In genomic region chr10:34282420-34283238, GRCm38 (mm10) we compare ENCODE assay signal across 8 mouse cellular contexts. TPM values are rescaled to one million over a fixed set of nuclear protein-coding genes. Genes with fewer than 3 reads are reported as not detected.
DNase-seq lines count a peak whose midpoint lies in the region; ATAC-seq and TF ChIP-seq lines count a peak whose summit lies in the region.

No protein-coding gene starts in this region.

- peak overlapping the region; percentile 64 for H3ac ChIP-seq in myocyte (ENCODE audit: control insufficient read depth, insufficient read length)

- no peak for TF ChIP-seq EP300 in CH12.LX (IDR thresholded peaks at IDR 0.05; ENCODE audit: low read length)
- TF ChIP-seq EP300 in liver, embryonic 14.5 days (IDR thresholded peaks at IDR 0.05; ENCODE audit: low read depth): no peak

- H3K4me3 ChIP-seq in CH12.LX (replicated peaks in 1 of 3; ENCODE audit: low read depth in 2 of 3, low read length in 2 of 3, poor library complexity in 1 of 3) (peak overlapping the region; percentile 91 to 100 (median 99)), myocyte (peak overlapping the region; percentile 78)
- H3K4me3 ChIP-seq in embryonic facial prominence, embryonic 12.5 days: peak overlapping the region; percentile 99
- peak overlapping the region; percentile 99 for H3K4me3 ChIP-seq in heart, embryonic 11.5 days (ENCODE audit: low read depth, low read length)
- peak overlapping the region; percentile 85 for H3K4me3 ChIP-seq in kidney, embryonic 14.5 days (ENCODE audit: low read length)
- H3K4me3 ChIP-seq in liver, embryonic 14.5 days (ENCODE audit: insufficient read depth in 1 of 2, low read depth in 2 of 2, low read length in 2 of 2): peak overlapping the region; percentile 79 to 97

- H3K27ac ChIP-seq in CH12.LX (ENCODE audit: insufficient read depth, low read depth): peak overlapping the region; percentile 36
- peak overlapping the region; percentile 80 for H3K27ac ChIP-seq in embryonic facial prominence, embryonic 12.5 days
- H3K27ac ChIP-seq in heart, embryonic 11.5 days (ENCODE audit: low read depth, low read length): peak overlapping the region; percentile 77
- H3K27ac ChIP-seq in kidney, embryonic 14.5 days (ENCODE audit: low read depth, low read length): peak overlapping the region; percentile 20; the same call in 1 of the 2 replicates
- H3K27ac ChIP-seq in liver, embryonic 14.5 days: peak overlapping the region; percentile 73

- peaks cover 0 to 19% of the 10 kb centered on the region in 2 experiments; a peak in 1 of 4 replicates for H3K4me1 ChIP-seq in CH12.LX (ENCODE audit: control insufficient read depth in 1 of 2, insufficient read depth in 2 of 2)
- H3K4me1 ChIP-seq in embryonic facial prominence, embryonic 12.5 days: peaks cover 8% of the 10 kb centered on the region
- peaks cover 11% of the 10 kb centered on the region for H3K4me1 ChIP-seq in heart, embryonic 11.5 days (ENCODE audit: control insufficient read depth, insufficient read depth, low read length)
- peaks cover 16% of the 10 kb centered on the region; the same call in 1 of the 2 replicates for H3K4me1 ChIP-seq in kidney, embryonic 14.5 days (ENCODE audit: control insufficient read depth, insufficient read depth, low read length)
- H3K4me1 ChIP-seq in liver, embryonic 14.5 days (replicated peaks; ENCODE audit: control insufficient read depth in 2 of 2, insufficient read depth in 2 of 2, low read length in 1 of 2): peaks cover 10 to 11% of the 10 kb centered on the region in 2 experiments

- no peak for DNase-seq in CH12.LX (ENCODE audit: extremely low read depth)
- peak; percentile 80 for DNase-seq in adrenal gland, postnatal 10 days
- DNase-seq in liver, embryonic 14.5 days (ENCODE audit: low read depth in 3 of 3, low spot score in 3 of 3): peak in 1 of 3 experiments; percentile 30
- no peak for DNase-seq in B cell, adult 2 months

- dilution Hi-C loops in CH12.LX (cut with MboI; ENCODE audit: extremely low pct_ligation_motif_present, extremely low pct_unique_long_range_greater_than_20kb, low sequenced_read_pairs): no loop called here

- TF ChIP-seq POLR2A in CH12.LX (IDR thresholded peaks at IDR 0.05; ENCODE audit: low read depth, low read length): no peak
- no peak for TF ChIP-seq POLR2A in myocyte (IDR thresholded peaks at IDR 0.05; ENCODE audit: insufficient read length, low read depth)

- TF ChIP-seq CTCF in CH12.LX (conservative IDR thresholded peaks at IDR 0.05 in 1 of 2, IDR thresholded peaks at IDR 0.05 in 1 of 2; ENCODE audit: low read depth in 2 of 2, low read length in 2 of 2): no peak
- TF ChIP-seq CTCF in liver, embryonic 14.5 days (IDR thresholded peaks at IDR 0.05; ENCODE audit: low read depth): no peak

- in situ Hi-C loops in CH12.LX (cut with MboI; ENCODE audit: low pct_ligation_motif_present, low pct_unique_long_range_greater_than_20kb, low sequenced_read_pairs): no loop called here

- H3K79me2 ChIP-seq in CH12.LX (replicated peaks; ENCODE audit: control insufficient read depth, extremely low read depth, insufficient read depth, poor library complexity, severe bottlenecking) (peaks cover 23% of the 10 kb centered on the region), myocyte (ENCODE audit: control insufficient read depth, insufficient read depth) (peaks cover 29% of the 10 kb centered on the region)

- H3K27me3 ChIP-seq in CH12.LX (replicated peaks): no peaks in the 10 kb centered on the region
- no peaks in the 10 kb centered on the region for H3K27me3 ChIP-seq in embryonic facial prominence, embryonic 12.5 days
- no peaks in the 10 kb centered on the region for H3K27me3 ChIP-seq in heart, embryonic 11.5 days (ENCODE audit: control insufficient read depth, insufficient read depth, low read length)
- no peaks in the 10 kb centered on the region for H3K27me3 ChIP-seq in kidney, embryonic 14.5 days (ENCODE audit: control insufficient read depth, insufficient read depth, low read length)
- no peaks in the 10 kb centered on the region for H3K27me3 ChIP-seq in liver, embryonic 14.5 days (ENCODE audit: control insufficient read depth, insufficient read depth, low read length)
- H3K27me3 ChIP-seq in myocyte (ENCODE audit: control insufficient read depth, insufficient read depth, insufficient read length): no peaks in the 10 kb centered on the region

- TF ChIP-seq RAD21 in CH12.LX (IDR thresholded peaks at IDR 0.05; ENCODE audit: low read depth, low read length): no peak

- WGBS in embryonic facial prominence, embryonic 12.5 days: 4% methylated on average over 47 of the region's 47 CpGs
- 3% methylated on average over 47 of the region's 47 CpGs for WGBS in heart, embryonic 11.5 days (ENCODE audit: insufficient replicate concordance)
- WGBS in kidney, embryonic 14.5 days: 3% methylated on average over 47 of the region's 47 CpGs
- WGBS in liver, embryonic 14.5 days (ENCODE audit: insufficient replicate concordance): 4% methylated on average over 47 of the region's 47 CpGs

- peak overlapping the region; percentile 58 for H3K4me2 ChIP-seq in CH12.LX (ENCODE audit: insufficient read depth, low read depth, poor library complexity, severe bottlenecking)
- H3K4me2 ChIP-seq in embryonic facial prominence, embryonic 12.5 days (replicated peaks): peak overlapping the region; percentile 75
- peak overlapping the region; percentile 94 for H3K4me2 ChIP-seq in heart, embryonic 11.5 days
- H3K4me2 ChIP-seq in kidney, embryonic 14.5 days (replicated peaks; ENCODE audit: low read depth, low read length): peak overlapping the region; percentile 80
- peak overlapping the region; percentile 83 for H3K4me2 ChIP-seq in liver, embryonic 14.5 days (ENCODE audit: low read depth)
- H3K4me2 ChIP-seq in myocyte (ENCODE audit: low read depth): peak overlapping the region; percentile 90

- peaks cover 5 to 12% of the 10 kb centered on the region in 2 experiments for H3K36me3 ChIP-seq in CH12.LX (replicated peaks in 1 of 2; ENCODE audit: control insufficient read depth in 1 of 2, insufficient read depth in 1 of 2, low read length in 1 of 2)
- H3K36me3 ChIP-seq in embryonic facial prominence, embryonic 12.5 days: no peaks in the 10 kb centered on the region; the same call in 1 of the 2 replicates
- H3K36me3 ChIP-seq in heart, embryonic 11.5 days (ENCODE audit: control insufficient read depth, insufficient read depth, low read length): no peaks in the 10 kb centered on the region; the same call in 1 of the 2 replicates
- peaks cover 6% of the 10 kb centered on the region for H3K36me3 ChIP-seq in kidney, embryonic 14.5 days (ENCODE audit: control insufficient read depth, insufficient read depth, low read length)
- no peaks in the 10 kb centered on the region for H3K36me3 ChIP-seq in liver, embryonic 14.5 days (replicated peaks; ENCODE audit: control insufficient read depth, insufficient read depth, low read depth)
- peaks cover 6% of the 10 kb centered on the region for H3K36me3 ChIP-seq in myocyte (ENCODE audit: control insufficient read depth, insufficient read depth)

- peak; percentile 32; the same call in 1 of the 2 replicates for ATAC-seq in embryonic facial prominence, embryonic 12.5 days (ENCODE audit: insufficient number of reproducible peaks, insufficient read depth, low FRiP score, low TSS enrichment)
- ATAC-seq in heart, embryonic 11.5 days (replicated peaks; ENCODE audit: insufficient number of reproducible peaks, low FRiP score, low TSS enrichment): peak; percentile 35
- ATAC-seq in kidney, embryonic 14.5 days (ENCODE audit: low FRiP score, low TSS enrichment): peak; percentile 60
- ATAC-seq in liver, embryonic 14.5 days (ENCODE audit: insufficient read depth): peak; percentile 61

- H3K9me3 ChIP-seq in CH12.LX (replicated peaks; ENCODE audit: low read length): no peaks in the 10 kb centered on the region
- no peaks in the 10 kb centered on the region for H3K9me3 ChIP-seq in embryonic facial prominence, embryonic 12.5 days
- no peaks in the 10 kb centered on the region for H3K9me3 ChIP-seq in heart, embryonic 11.5 days (replicated peaks; ENCODE audit: control insufficient read depth, low read length)
- no peaks in the 10 kb centered on the region for H3K9me3 ChIP-seq in kidney, embryonic 14.5 days (ENCODE audit: control insufficient read depth, low read length)
- no peaks in the 10 kb centered on the region for H3K9me3 ChIP-seq in liver, embryonic 14.5 days (ENCODE audit: control insufficient read depth, low read length)

- peak overlapping the region; percentile 93 for H3K9ac ChIP-seq in CH12.LX (ENCODE audit: insufficient read depth, low read depth)
- H3K9ac ChIP-seq in embryonic facial prominence, embryonic 12.5 days: peak overlapping the region; percentile 92
- H3K9ac ChIP-seq in heart, embryonic 11.5 days (ENCODE audit: low read depth, low read length): peak overlapping the region; percentile 98
- peak overlapping the region; percentile 94 for H3K9ac ChIP-seq in kidney, embryonic 14.5 days (ENCODE audit: low read depth, low read length)
- peak overlapping the region; percentile 99 for H3K9ac ChIP-seq in liver, embryonic 14.5 days (replicated peaks)

TF ChIP-seq in CH12.LX, 34 proteins besides CTCF, POLR2A, EP300 and RAD21 (continues in another document):
- no peak for TF ChIP-seq SMC3 (IDR thresholded peaks at IDR 0.05; ENCODE audit: low read depth, low read length)

RNA-seq across cellular contexts. Expression of gene Tspyl1, which starts 0.6 kb away (rescaled TPM):
- total RNA-seq in CH12.LX (2012; rRNA removed) (17.2 and 18.9 TPM in 2 replicates), CH12.LX (2014; rRNA removed) (23.7 and 23.8 TPM in 2 replicates)
- polyA plus RNA-seq in CH12.LX (2012; ENCODE audit: insufficient read length, low read depth) (18.5 and 19.7 TPM in 2 replicates), myocyte (2012; fragmentation: generic; extraction: Trizol) (26.4 TPM)
- total RNA-seq in adrenal gland, postnatal 10 days (2021): 10 to 100 TPM; 49.8 to 50.8 TPM
- polyA plus RNA-seq in embryonic facial prominence, embryonic 12.5 days (2016; fragmentation: Nextera tagmentation; extraction: Ambion mirVana): 93.2 and 94.1 TPM in 2 replicates
- 52.7 and 57.3 TPM in 2 replicates for polyA plus RNA-seq in heart, embryonic 11.5 days (2014; fragmentation: Nextera tagmentation; extraction: Ambion mirVana)
- 31.3 and 42.8 TPM in 2 replicates for polyA plus RNA-seq in kidney, embryonic 14.5 days (2014; fragmentation: Nextera tagmentation; extraction: Ambion mirVana)
- 8.4 and 11.2 TPM in 2 replicates for polyA plus RNA-seq in liver, embryonic 14.5 days (2012; rRNA removed)
- 13.0 and 13.5 TPM in 2 replicates for polyA plus RNA-seq in liver, embryonic 14.5 days (2014; fragmentation: Nextera tagmentation; extraction: Ambion mirVana)

RNA-seq across cellular contexts. Expression of gene Tspyl4, which starts 14.6 kb away (rescaled TPM):
- total RNA-seq in CH12.LX (2012; rRNA removed) (9.1 and 17.9 TPM in 2 replicates), CH12.LX (2014; rRNA removed) (8.7 and 9.8 TPM in 2 replicates)
- polyA plus RNA-seq in CH12.LX (2012; ENCODE audit: insufficient read length, low read depth) (2.9 and 3.7 TPM in 2 replicates), myocyte (2012; fragmentation: generic; extraction: Trizol) (6.0 TPM)
- 10 to 100 TPM; 15.6 to 18.5 TPM for total RNA-seq in adrenal gland, postnatal 10 days (2021)
- polyA plus RNA-seq in embryonic facial prominence, embryonic 12.5 days (2016; fragmentation: Nextera tagmentation; extraction: Ambion mirVana): 37.8 and 40.2 TPM in 2 replicates
- polyA plus RNA-seq in heart, embryonic 11.5 days (2014; fragmentation: Nextera tagmentation; extraction: Ambion mirVana): 6.3 and 9.5 TPM in 2 replicates
- polyA plus RNA-seq in kidney, embryonic 14.5 days (2014; fragmentation: Nextera tagmentation; extraction: Ambion mirVana): 4.7 and 7.3 TPM in 2 replicates
- 0.29 and 0.42 TPM in 2 replicates for polyA plus RNA-seq in liver, embryonic 14.5 days (2012; rRNA removed)
- 0.19 and 0.48 TPM in 2 replicates for polyA plus RNA-seq in liver, embryonic 14.5 days (2014; fragmentation: Nextera tagmentation; extraction: Ambion mirVana)

Comparison
In these comparisons a context has a peak if more than half of its experiments do, and no peak if none do; other contexts are left out.
1. H3K27ac ChIP-seq: peak in every context shown above with its lines; median percentile 80 in embryonic facial prominence, embryonic 12.5 days; 77 in heart, embryonic 11.5 days; 73 in liver, embryonic 14.5 days; 36 in CH12.LX; 20 in kidney, embryonic 14.5 days.